ENCODE assay signal across 31 mouse cellular contexts in the genomic region with DNA sequence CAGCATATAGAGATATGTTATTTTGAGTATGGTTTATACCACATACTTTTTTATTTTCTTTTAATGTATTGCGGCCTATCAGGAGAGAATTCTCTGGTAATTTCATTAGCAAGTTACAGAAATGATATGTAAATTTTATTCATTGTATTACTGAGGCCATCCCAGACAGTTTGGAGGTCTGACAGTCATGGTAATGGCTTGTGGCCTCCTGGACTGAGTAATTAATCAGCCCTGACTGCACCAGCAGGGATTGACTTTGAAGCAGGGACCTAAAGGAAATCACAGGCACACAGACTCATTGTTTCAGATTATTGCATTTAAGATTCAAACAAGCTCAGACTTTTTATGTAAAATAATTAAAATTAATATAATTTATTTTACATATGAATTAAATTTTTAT.
DNase-seq lines count a peak whose midpoint lies in the region; ATAC-seq and TF ChIP-seq lines count a peak whose summit lies in the region.
"Had no signal": no experiment of that assay in that cellular context is flagged by ENCODE, and none has a peak within 500 bp of the region (broad histone marks: within the 10 kb centered on the region; RNA-seq: fewer than 3 reads in every experiment).

No protein-coding gene starts in this region.

- H3K27me3 ChIP-seq in forebrain, embryonic 12.5 days = no peaks in the 10 kb centered on the region
- no peaks in the 10 kb centered on the region for H3K27me3 ChIP-seq in forebrain, embryonic 11.5 days (ENCODE audit: control insufficient read depth, insufficient read depth, low read length)
- no peaks in the 10 kb centered on the region for H3K27me3 ChIP-seq in neural tube, embryonic 12.5 days (replicated peaks)
- no peaks in the 10 kb centered on the region for H3K27me3 ChIP-seq in midbrain, embryonic 12.5 days
- H3K27me3 ChIP-seq in midbrain, postnatal 0 days (ENCODE audit: insufficient read depth, low read length) = no peaks in the 10 kb centered on the region
- H3K27me3 ChIP-seq: embryonic facial prominence, embryonic 13.5 days; limb, embryonic 12.5 days; liver, embryonic 15.5 days; megakaryocyte, embryonic 14.5 days had no signal

- H3K36me3 ChIP-seq in forebrain, embryonic 12.5 days (replicated peaks) = no peaks in the 10 kb centered on the region
- no peaks in the 10 kb centered on the region for H3K36me3 ChIP-seq in forebrain, embryonic 11.5 days (ENCODE audit: control insufficient read depth, insufficient read depth, low read length)
- H3K36me3 ChIP-seq in neural tube, embryonic 12.5 days = no peaks in the 10 kb centered on the region
- H3K36me3 ChIP-seq in midbrain, embryonic 12.5 days = no peaks in the 10 kb centered on the region
- no peaks in the 10 kb centered on the region for H3K36me3 ChIP-seq in midbrain, postnatal 0 days (ENCODE audit: insufficient read depth, low read length)
- H3K36me3 ChIP-seq: embryonic facial prominence, embryonic 13.5 days; forebrain, embryonic 10.5 days; G1E; limb, embryonic 12.5 days; liver, embryonic 15.5 days had no signal

- no peak for DNase-seq in forebrain, embryonic 11.5 days (ENCODE audit: low spot score)
- DNase-seq in neural tube, embryonic 10.5 days (ENCODE audit: extremely low spot score, low spot score) = no peak
- peak; percentile 15 for DNase-seq in midbrain, postnatal 0 days (ENCODE audit: low spot score)
- no peak for DNase-seq in frontal cortex, postnatal 36 days (ENCODE audit: low spot score in 2 of 2)
- DNase-seq in left cerebral cortex, postnatal 25 days (ENCODE audit: low spot score in 2 of 2) = no peak
- DNase-seq: adrenal gland, adult 8-10 months; cerebellum, adult 9-10 months; cerebellum, postnatal 36 days; embryo, embryonic 11 days; gastrocnemius, adult 2 months; gastrocnemius, postnatal 36 days; heart, adult 18-20 months; heart, postnatal 36 days; kidney, adult 11 months; kidney, postnatal 14 days; layer of hippocampus, adult 9-11 months; lung, postnatal 4 days; right cerebral cortex, postnatal 25 days; thymus, adult 2 months; thymus, postnatal 36 days had no signal

- 0 out of 2 replicates have a peak, but pooled peaks have one; percentile 61 for ATAC-seq in forebrain, embryonic 12.5 days (ENCODE audit: low FRiP score)
- no peak for ATAC-seq in forebrain, embryonic 11.5 days (replicated peaks; ENCODE audit: low FRiP score)
- ATAC-seq in neural tube, embryonic 12.5 days (ENCODE audit: low FRiP score, low read depth) = peak; percentile 88
- ATAC-seq in midbrain, embryonic 12.5 days (ENCODE audit: low FRiP score, low read depth) = peak; percentile 88
- no peak for ATAC-seq in midbrain, postnatal 0 days (ENCODE audit: low FRiP score)

- H3K9ac ChIP-seq in forebrain, embryonic 12.5 days = no peak overlapping the region
- H3K9ac ChIP-seq in forebrain, embryonic 11.5 days (ENCODE audit: low read length) = no peak overlapping the region
- no peak overlapping the region for H3K9ac ChIP-seq in neural tube, embryonic 12.5 days
- H3K9ac ChIP-seq in midbrain, embryonic 12.5 days (replicated peaks) = no peak overlapping the region
- no peak overlapping the region for H3K9ac ChIP-seq in midbrain, postnatal 0 days (replicated peaks; ENCODE audit: low read length, poor library complexity, severe bottlenecking)
- H3K9ac ChIP-seq: embryonic facial prominence, embryonic 13.5 days; limb, embryonic 12.5 days; liver, embryonic 15.5 days had no signal

- H3K4me3 ChIP-seq in forebrain, embryonic 12.5 days (replicated peaks) = no peak overlapping the region
- no peak overlapping the region for H3K4me3 ChIP-seq in forebrain, embryonic 11.5 days (ENCODE audit: low read depth, low read length)
- H3K4me3 ChIP-seq in neural tube, embryonic 12.5 days = no peak overlapping the region
- no peak overlapping the region for H3K4me3 ChIP-seq in midbrain, embryonic 12.5 days
- H3K4me3 ChIP-seq in midbrain, postnatal 0 days (ENCODE audit: low read depth, low read length) = no peak overlapping the region
- H3K4me3 ChIP-seq: embryonic facial prominence, embryonic 13.5 days; forebrain, embryonic 10.5 days; gastrocnemius, adult 2 months; limb, embryonic 12.5 days; liver, embryonic 15.5 days; megakaryocyte, embryonic 14.5 days; myocyte had no signal

- WGBS in forebrain, embryonic 12.5 days = 90% methylated on average over 1 of the region's 1 CpGs
- WGBS in forebrain, embryonic 11.5 days = 83% methylated on average over 1 of the region's 1 CpGs
- 81% methylated on average over 1 of the region's 1 CpGs for WGBS in neural tube, embryonic 12.5 days
- WGBS in midbrain, embryonic 12.5 days = 84% methylated on average over 1 of the region's 1 CpGs
- 69% methylated on average over 1 of the region's 1 CpGs for WGBS in midbrain, postnatal 0 days

- intact Hi-C loops in left cerebral cortex, postnatal 25 days (cut with DNase I) = no loop called here

- H3K4me1 ChIP-seq in forebrain, embryonic 12.5 days = no peaks in the 10 kb centered on the region
- H3K4me1 ChIP-seq in forebrain, embryonic 11.5 days (replicated peaks; ENCODE audit: control insufficient read depth, insufficient read depth, low read length) = no peaks in the 10 kb centered on the region
- H3K4me1 ChIP-seq in neural tube, embryonic 12.5 days = no peaks in the 10 kb centered on the region
- H3K4me1 ChIP-seq in midbrain, embryonic 12.5 days = no peaks in the 10 kb centered on the region
- H3K4me1 ChIP-seq in midbrain, postnatal 0 days (ENCODE audit: insufficient read depth, low read length) = no peaks in the 10 kb centered on the region
- H3K4me1 ChIP-seq: embryonic facial prominence, embryonic 13.5 days; forebrain, embryonic 10.5 days; limb, embryonic 12.5 days; liver, embryonic 15.5 days; megakaryocyte, embryonic 14.5 days had no signal

- H3K27ac ChIP-seq in forebrain, embryonic 12.5 days = no peak overlapping the region
- H3K27ac ChIP-seq in forebrain, embryonic 11.5 days (ENCODE audit: low read depth, low read length) = no peak overlapping the region
- H3K27ac ChIP-seq in neural tube, embryonic 12.5 days = no peak overlapping the region
- H3K27ac ChIP-seq in midbrain, embryonic 12.5 days (replicated peaks) = no peak overlapping the region
- H3K27ac ChIP-seq in midbrain, postnatal 0 days (ENCODE audit: low read depth, low read length) = no peak overlapping the region
- H3K27ac ChIP-seq: embryonic facial prominence, embryonic 13.5 days; forebrain, embryonic 10.5 days; gastrocnemius, adult 2 months; limb, embryonic 12.5 days; liver, embryonic 15.5 days had no signal

- no peak overlapping the region for H3K4me2 ChIP-seq in forebrain, embryonic 12.5 days
- H3K4me2 ChIP-seq in forebrain, embryonic 11.5 days (ENCODE audit: low read depth, low read length, severe bottlenecking) = no peak overlapping the region
- no peak overlapping the region for H3K4me2 ChIP-seq in neural tube, embryonic 12.5 days (replicated peaks)
- no peak overlapping the region for H3K4me2 ChIP-seq in midbrain, embryonic 12.5 days (replicated peaks)
- no peak overlapping the region for H3K4me2 ChIP-seq in midbrain, postnatal 0 days (ENCODE audit: low read depth, low read length, poor library complexity, severe bottlenecking)
- H3K4me2 ChIP-seq: embryonic facial prominence, embryonic 13.5 days; heart, embryonic 11.5 days; limb, embryonic 12.5 days; liver, embryonic 15.5 days had no signal

- no peaks in the 10 kb centered on the region for H3K9me3 ChIP-seq in forebrain, embryonic 12.5 days
- no peaks in the 10 kb centered on the region for H3K9me3 ChIP-seq in forebrain, embryonic 11.5 days (ENCODE audit: control insufficient read depth, low read length)
- no peaks in the 10 kb centered on the region for H3K9me3 ChIP-seq in neural tube, embryonic 12.5 days
- H3K9me3 ChIP-seq in midbrain, embryonic 12.5 days = no peaks in the 10 kb centered on the region
- no peaks in the 10 kb centered on the region for H3K9me3 ChIP-seq in midbrain, postnatal 0 days (ENCODE audit: low read length)
- H3K9me3 ChIP-seq: embryonic facial prominence, embryonic 13.5 days; forebrain, embryonic 10.5 days; G1E; limb, embryonic 12.5 days; liver, embryonic 15.5 days; megakaryocyte, embryonic 14.5 days had no signal

- TF ChIP-seq CTCF in midbrain, postnatal 0 days (IDR thresholded peaks at IDR 0.05) = no peak

Comparison
In these comparisons a context has a peak if more than half of its experiments do, and no peak if none do; other contexts are left out.
1. ATAC-seq: peak in forebrain, embryonic 12.5 days (single experiment), neural tube, embryonic 12.5 days (single experiment) and midbrain, embryonic 12.5 days (single experiment); none in forebrain, embryonic 11.5 days (single experiment) and midbrain, postnatal 0 days (single experiment).